Mouse (Mus musculus) myocyte (in vitro differentiated cells): ENCODE measurements around the gene Sdhb.
A peak's percentile ranks its signal among the peaks of the same experiment; 100 is the strongest.

Source experiments
- CEBPB ChIP-seq: IDR thresholded peaks from 2 replicates; pipeline ENCODE4 v1.6.1; 2011; ENCODE audit warnings: mild to moderate bottlenecking, moderate library complexity; ENCODE audit not compliant: poor library complexity, insufficient read depth, severe bottlenecking
- MAX ChIP-seq: IDR thresholded peaks from one replicate; pipeline ENCODE4 v1.6.1; 2011; ENCODE audit warnings: low read depth, mild to moderate bottlenecking, control low read depth
- MYOD1 ChIP-seq, 3 experiments: IDR thresholded peaks; one replicate each; pipeline ENCODE4 v1.6.1; 2011; ENCODE audit warnings: control low read depth in 2 of 3, low read depth in 2 of 3, mild to moderate bottlenecking in 2 of 3, moderate library complexity in 1 of 3; ENCODE audit not compliant: insufficient read length in 2 of 3, control insufficient read depth in 1 of 3
- POLR2A ChIP-seq: IDR thresholded peaks from one replicate; pipeline ENCODE4 v1.6.1; 2011; ENCODE audit warnings: low read depth, mild to moderate bottlenecking, control low read depth, moderate library complexity; ENCODE audit not compliant: insufficient read length
- POLR2AphosphoS2 ChIP-seq: IDR thresholded peaks from one replicate; pipeline ENCODE4 v1.6.1; 2011; ENCODE audit warnings: low read depth, control low read depth; ENCODE audit not compliant: insufficient read length
- TCF12 ChIP-seq: IDR thresholded peaks from one replicate; pipeline ENCODE4 v1.6.1; 2011; ENCODE audit warnings: mild to moderate bottlenecking, control low read depth; ENCODE audit not compliant: poor library complexity, insufficient read depth, severe bottlenecking
- USF1 ChIP-seq: IDR thresholded peaks from one replicate; pipeline ENCODE4 v1.6.1; 2011; ENCODE audit warnings: low read depth, mild to moderate bottlenecking, control low read depth, moderate library complexity

- TF ChIP-seq POLR2A (no peak), MAX (no peak), CEBPB (no peak), MYOD1 (IDR thresholded peaks at IDR 0.05; ENCODE audit: control insufficient read depth in 1 of 3, insufficient read length in 2 of 3, low read depth in 2 of 3) (no peak), TCF12 (no peak), POLR2AphosphoS2 (peak; percentile 1), USF1 (no peak)
Observed at GRCm38 (mm10) chr4:140974408-140974807, 13.4 kb downstream of the Sdhb start.
